Mouse (Mus musculus) intestine, embryonic 14.5 days (tissue): ENCODE data around the gene F5. TPM values are rescaled to one million over a fixed set of nuclear protein-coding genes. Genes with fewer than 3 reads are reported as not detected.
A peak's percentile ranks its signal among the peaks of the same experiment; 100 is the strongest.

Experiments
- ATAC-seq: fragments of 200-750 bp; cut with Nextera tagmentation; replicated peaks from 2 replicates; pipeline ENCODE4 v1.8.0; 2017; ENCODE audit warnings: low read depth, moderate number of reproducible peaks, moderate TSS enrichment, moderate library complexity; ENCODE audit not compliant: low FRiP score, low TSS enrichment
- DNase-seq: peaks from one replicate; pipeline ENCODE4 v3.0.0-alpha.2; 2018; ENCODE audit warnings: low spot score
- H3K27ac ChIP-seq: fragments of 300-500 bp; sonication (generic); 2 replicates; pipeline ENCODE4 v1.5.1; 2014; ENCODE audit warnings: low read depth, mild to moderate bottlenecking, control low read depth
- H3K27me3 ChIP-seq: fragments of 300-500 bp; sonication (generic); replicated peaks from 2 replicates; pipeline ENCODE4 v1.6.1; 2014; ENCODE audit warnings: low read length, control low read depth; ENCODE audit not compliant: control insufficient read depth, insufficient read depth
- H3K36me3 ChIP-seq: fragments of 300-500 bp; sonication (generic); 2 replicates; pipeline ENCODE4 v1.6.1; 2014; ENCODE audit warnings: low read length, control low read depth; ENCODE audit not compliant: control insufficient read depth, insufficient read depth
- H3K4me1 ChIP-seq: fragments of 300-500 bp; sonication (generic); replicated peaks from 2 replicates; pipeline ENCODE4 v1.6.1; 2014; ENCODE audit warnings: low read length, control low read depth, mixed read lengths; ENCODE audit not compliant: control insufficient read depth, insufficient read depth
- H3K4me2 ChIP-seq: fragments of 300-500 bp; sonication (generic); 2 replicates; pipeline ENCODE4 v1.6.1; 2014; ENCODE audit warnings: low read length
- H3K4me3 ChIP-seq: fragments of 300-500 bp; sonication (generic); 2 replicates; pipeline ENCODE4 v1.5.1; 2014; ENCODE audit warnings: low read depth, low read length, control low read depth, mixed read lengths
- H3K9ac ChIP-seq: fragments of 300-500 bp; sonication (generic); 2 replicates; pipeline ENCODE4 v1.6.1; 2014; ENCODE audit warnings: mild to moderate bottlenecking, low read length
- H3K9me3 ChIP-seq: fragments of 300-500 bp; sonication (generic); 2 replicates; pipeline ENCODE4 v1.6.1; 2016; ENCODE audit warnings: low read length, control low read depth; ENCODE audit not compliant: control insufficient read depth
- WGBS: fragments of 180-500 bp; shearing (Covaris S2); extraction: QIAGEN DNeasy Blood & Tissue Kit; methylation state at CpG from one replicate; pipeline ENCODE4 v1.1.7; 2014; 5-methylcytosine and 5-hydroxymethylcytosine counted together
- polyA plus RNA-seq: library from polyadenylated mRNA; unstranded; fragments of >200 nt; fragmentation: Nextera tagmentation; extraction: Ambion mirVana; gene quantifications from 2 replicates; pipeline ENCODE4 v1.2.1, GENCODE M21; 2014

Gene F5
- polyA plus RNA-seq, 1 experiment from 2014 or later: 0.58 TPM

DNA sequence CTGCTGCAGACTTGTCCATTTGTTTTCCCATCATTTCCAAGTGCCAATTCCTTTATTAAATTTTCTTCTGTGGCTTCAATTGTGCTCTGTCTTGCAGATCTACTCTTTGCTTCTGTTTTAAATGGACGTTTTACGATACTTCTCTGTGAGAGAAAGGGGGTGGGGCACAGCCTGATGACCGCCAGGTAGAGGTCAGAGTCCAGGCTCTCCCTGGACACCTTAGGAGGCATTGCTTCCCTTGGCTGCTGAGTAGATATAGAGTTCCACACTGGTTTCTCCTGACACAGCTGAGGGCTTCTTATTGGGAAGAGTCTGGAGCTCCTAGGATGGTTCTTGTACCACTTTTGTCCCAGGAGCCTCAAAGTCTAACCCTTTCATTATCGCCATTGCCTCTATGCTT, 59.3 kb downstream of the F5 start:
- H3K4me1 ChIP-seq: 0 out of 2 replicates have a peak, but pooled peaks cover 3% of the 10 kb centered on the region
- no peak overlapping the region for H3K27ac ChIP-seq
- no peak overlapping the region for H3K4me3 ChIP-seq
- DNase-seq: no peak
- 65% methylated on average over 4 of the region's 4 CpGs for WGBS
- H3K9me3 ChIP-seq: no peaks in the 10 kb centered on the region
- no peak overlapping the region for H3K4me2 ChIP-seq
- no peaks in the 10 kb centered on the region for H3K27me3 ChIP-seq
- H3K9ac ChIP-seq: no peak overlapping the region
- H3K36me3 ChIP-seq: no peaks in the 10 kb centered on the region
- no peak for ATAC-seq

- H3K4me3 ChIP-seq: no peak overlapping the region
- H3K4me1 ChIP-seq: 0 out of 2 replicates have a peak, but pooled peaks cover 8% of the 10 kb centered on the region
- H3K27me3 ChIP-seq: no peaks in the 10 kb centered on the region
- DNase-seq (no peak), ATAC-seq (no peak)
- H3K9ac ChIP-seq: no peak overlapping the region
- no peaks in the 10 kb centered on the region for H3K9me3 ChIP-seq
- H3K4me2 ChIP-seq: no peak overlapping the region
- no peak overlapping the region for H3K27ac ChIP-seq
- WGBS: 79% methylated on average over 8 of the region's 8 CpGs
- no peaks in the 10 kb centered on the region for H3K36me3 ChIP-seq
Observed at GRCm38 (mm10) chr1:164212686-164213085, 61.0 kb downstream of the F5 start.

- H3K27ac ChIP-seq: no peak overlapping the region
- ATAC-seq: no peak
- no peak overlapping the region for H3K9ac ChIP-seq
- no peaks in the 10 kb centered on the region for H3K36me3 ChIP-seq
- no peak overlapping the region for H3K4me3 ChIP-seq
- 52% methylated on average over 8 of the region's 8 CpGs for WGBS
- no peaks in the 10 kb centered on the region for H3K9me3 ChIP-seq
- no peaks in the 10 kb centered on the region for H3K27me3 ChIP-seq
- H3K4me1 ChIP-seq: peaks cover 14% of the 10 kb centered on the region
- DNase-seq: no peak
- no peak overlapping the region for H3K4me2 ChIP-seq
Observed at GRCm38 (mm10) chr1:164214190-164214589, 62.6 kb downstream of the F5 start.

- Histone ChIP-seq H3K9ac (no peak overlapping the region), H3K4me1 (peaks cover 14% of the 10 kb centered on the region), H3K27ac (no peak overlapping the region), H3K27me3 (no peaks in the 10 kb centered on the region), H3K4me3 (no peak overlapping the region), H3K4me2 (no peak overlapping the region), H3K9me3 (no peaks in the 10 kb centered on the region), H3K36me3 (no peaks in the 10 kb centered on the region)
- DNase-seq (no peak), ATAC-seq (peak; percentile 53; the same call in 1 of the 2 replicates)
- WGBS: 60% methylated on average over 3 of the region's 3 CpGs
Observed at GRCm38 (mm10) chr1:164215097-164215496, 63.5 kb downstream of the F5 start.

- no peak overlapping the region for H3K27ac ChIP-seq
- H3K27me3 ChIP-seq: no peaks in the 10 kb centered on the region
- no peaks in the 10 kb centered on the region for H3K9me3 ChIP-seq
- H3K9ac ChIP-seq: no peak overlapping the region
- no peak overlapping the region for H3K4me2 ChIP-seq
- 44% methylated on average over 6 of the region's 6 CpGs for WGBS
- peaks cover 14% of the 10 kb centered on the region for H3K4me1 ChIP-seq
- H3K4me3 ChIP-seq: no peak overlapping the region
- DNase-seq (no peak), ATAC-seq (peak; percentile 48; the same call in 1 of the 2 replicates)
- H3K36me3 ChIP-seq: no peaks in the 10 kb centered on the region
Observed at GRCm38 (mm10) chr1:164215540-164215939, 63.9 kb downstream of the F5 start.

GRCm38 (mm10) chr1:164217791-164218685, 66.4 kb downstream of the F5 start:
- no peaks in the 10 kb centered on the region for H3K36me3 ChIP-seq
- no peak overlapping the region for H3K4me3 ChIP-seq
- 0 out of 2 replicates have a peak overlapping the region, but pooled peaks have one; percentile 9 for H3K4me2 ChIP-seq
- DNase-seq (no peak), ATAC-seq (no peak)
- H3K9me3 ChIP-seq: no peaks in the 10 kb centered on the region
- H3K4me1 ChIP-seq: peaks cover 14% of the 10 kb centered on the region
- WGBS: 30% methylated on average over 15 of the region's 15 CpGs
- H3K27me3 ChIP-seq: peaks cover 1% of the 10 kb centered on the region; the same call in 1 of the 2 replicates
- no peak overlapping the region for H3K27ac ChIP-seq
- no peak overlapping the region for H3K9ac ChIP-seq

GRCm38 (mm10) chr1:164220261-164220660, 68.6 kb downstream of the F5 start:
- Histone ChIP-seq H3K9ac (no peak overlapping the region), H3K27ac (no peak overlapping the region), H3K4me2 (no peak overlapping the region), H3K4me3 (no peak overlapping the region), H3K36me3 (no peaks in the 10 kb centered on the region), H3K4me1 (peaks cover 11% of the 10 kb centered on the region), H3K9me3 (no peaks in the 10 kb centered on the region), H3K27me3 (peaks cover 3% of the 10 kb centered on the region; the same call in 1 of the 2 replicates)
- ATAC-seq (no peak), DNase-seq (no peak)
- 82% methylated on average over 4 of the region's 4 CpGs for WGBS

- Histone ChIP-seq H3K4me2 (no peak overlapping the region), H3K9ac (no peak overlapping the region), H3K27me3 (peaks cover 3% of the 10 kb centered on the region; the same call in 1 of the 2 replicates), H3K4me1 (peaks cover 3% of the 10 kb centered on the region), H3K4me3 (no peak overlapping the region), H3K27ac (no peak overlapping the region), H3K9me3 (no peaks in the 10 kb centered on the region), H3K36me3 (no peaks in the 10 kb centered on the region)
- DNase-seq: no peak
- no peak for ATAC-seq
Observed at GRCm38 (mm10) chr1:164223089-164223488, 71.5 kb downstream of the F5 start.
